Mouse (Mus musculus) 3T3-L1 (cell line): ENCODE data around the gene Hist3h2ba.
A peak's percentile ranks its signal among the peaks of the same experiment; 100 is the strongest.
"Not testable (repeated sequence)": the region's sequence is repeated elsewhere in the genome, so short reads cannot be mapped to it uniquely, and the experiment has no call there.

Experiments used
- DNase-seq: peaks from one replicate; pipeline ENCODE4 v3.0.0-alpha.2; 2015; ENCODE audit warnings: low read depth, low spot score

The Hist3h2ba gene

GRCm38 (mm10) chr11:58938322-58939087, 10.2 kb upstream of the Hist3h2ba start, which contains the start of gene Rnf187:
TSS of gene Rnf187 (minus strand) at chr11:58938916.
- peak; percentile 90 for DNase-seq

DNA sequence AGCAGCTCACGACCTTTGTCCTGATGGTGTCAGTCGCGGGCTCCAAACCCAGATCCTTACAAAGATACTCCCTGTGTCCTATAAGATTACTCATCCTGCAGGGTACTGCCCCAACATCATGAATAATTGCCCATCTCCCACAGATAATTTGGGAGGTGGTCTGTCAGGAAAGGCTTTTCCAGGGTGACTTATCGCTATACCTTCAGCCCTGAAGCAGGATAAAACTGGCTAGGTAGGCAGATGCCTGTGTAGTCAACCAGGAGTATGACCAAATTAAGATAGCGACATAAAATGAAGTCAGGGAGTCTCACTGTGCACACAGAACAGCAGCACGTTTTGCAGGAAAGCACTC, 9.7 kb upstream of the Hist3h2ba start:
- DNase-seq, result no peak

DNA sequence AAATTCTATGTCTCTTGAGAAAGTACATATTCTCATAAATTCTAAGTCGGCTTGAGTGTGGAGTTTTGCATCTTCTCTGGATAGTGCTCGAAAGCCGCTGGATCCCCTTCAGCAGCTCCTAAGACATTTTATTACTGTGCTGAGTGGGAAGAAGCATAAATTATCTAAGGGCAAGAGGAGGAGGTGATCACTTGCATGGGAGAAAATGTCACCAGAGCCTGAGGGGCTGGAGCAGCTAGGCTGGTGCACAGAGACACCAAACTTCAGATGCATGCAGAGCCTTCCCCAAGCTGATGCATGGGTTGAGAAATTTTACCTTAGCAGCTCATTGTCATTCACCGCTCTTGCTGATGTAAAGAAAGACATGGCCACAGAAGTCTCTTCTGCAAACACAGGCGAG, 4.6 kb upstream of the Hist3h2ba start:
- no peak for DNase-seq

DNA sequence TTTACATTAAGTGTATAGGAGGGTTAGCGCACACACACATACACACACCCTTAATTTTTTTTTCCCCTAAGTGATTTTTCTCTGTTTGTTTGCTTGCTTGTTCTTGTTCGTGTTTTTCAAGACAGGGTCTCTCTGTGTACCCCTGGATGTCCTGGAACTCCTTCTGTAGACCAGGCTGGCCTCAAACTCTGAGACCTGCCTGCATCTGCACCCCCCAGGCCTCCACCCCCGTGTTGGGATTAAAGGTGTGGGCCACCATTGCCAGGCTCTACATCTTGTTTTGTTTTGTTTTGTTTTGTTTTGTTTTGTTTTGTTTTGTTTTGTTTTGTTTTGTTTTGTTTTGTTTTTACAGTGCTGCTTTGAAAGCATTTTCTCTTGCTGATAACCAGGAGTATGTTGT, 1.4 kb upstream of the Hist3h2ba start:
- DNase-seq, result no peak

GRCm38 (mm10) chr11:58947798-58948528, 757 bp upstream of the Hist3h2ba start:
- DNase-seq, result no peak

DNA sequence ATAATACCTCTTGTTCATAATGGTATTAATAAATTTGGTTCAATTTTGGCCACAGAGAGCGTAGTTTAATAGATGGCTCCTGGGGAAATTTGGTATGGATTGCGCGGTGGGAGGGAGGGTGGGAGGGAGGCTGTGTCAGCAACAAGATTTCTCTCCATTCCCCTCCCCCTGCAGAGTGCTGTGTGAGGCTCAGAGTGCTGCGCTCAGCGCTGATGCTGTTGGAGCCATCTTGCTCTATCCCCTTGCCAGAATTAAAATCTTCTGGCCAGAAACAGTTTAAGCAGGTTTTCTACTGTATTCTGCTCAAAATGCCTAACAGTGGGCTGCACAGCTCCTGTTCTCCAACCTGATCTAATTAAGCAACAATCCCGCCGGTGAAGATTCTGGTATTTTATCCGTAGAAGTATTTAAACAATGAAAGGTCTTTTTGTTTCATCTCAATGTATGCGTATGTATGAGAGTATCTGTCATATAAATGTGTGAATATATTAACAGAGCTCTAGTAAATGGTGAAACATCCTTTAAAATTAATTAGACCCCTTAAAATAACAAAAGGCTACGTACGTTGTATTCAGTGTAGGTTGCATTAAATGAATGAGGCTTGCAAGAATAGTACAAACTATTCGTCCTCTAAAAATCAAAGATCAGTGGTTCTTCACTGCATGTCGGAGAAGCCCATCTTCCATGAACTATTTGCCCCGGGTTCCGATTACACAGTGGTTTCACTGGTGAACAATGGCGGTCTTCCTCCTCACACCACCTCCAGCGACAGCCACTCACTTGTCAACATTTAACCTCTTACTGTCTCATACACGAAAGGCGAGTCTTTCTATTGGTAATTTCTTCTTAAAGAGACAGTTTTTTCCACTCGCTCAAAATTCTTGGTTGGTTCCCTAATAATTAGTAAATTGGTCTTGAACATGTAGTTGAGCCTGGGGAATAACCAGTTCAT, 1.0 kb downstream of the Hist3h2ba start:
- DNase-seq, result no peak

- DNase-seq, result no peak
Observed at GRCm38 (mm10) chr11:58951210-58951609, 2.5 kb downstream of the Hist3h2ba start.

GRCm38 (mm10) chr11:58953351-58954169, 4.8 kb downstream of the Hist3h2ba start:
- no peak for DNase-seq

- DNase-seq, result not testable (repeated sequence)
Observed at GRCm38 (mm10) chr11:58954170-58954419, 5.4 kb downstream of the Hist3h2ba start.

GRCm38 (mm10) chr11:58954420-58955142, 5.9 kb downstream of the Hist3h2ba start, which contains the start of the genes Hist3h2a and Trim17:
TSS of gene Hist3h2a (plus strand) at chr11:58954685.
TSS of gene Trim17 (plus strand) at chr11:58954685.
- DNase-seq, result peak; percentile 91

DNA sequence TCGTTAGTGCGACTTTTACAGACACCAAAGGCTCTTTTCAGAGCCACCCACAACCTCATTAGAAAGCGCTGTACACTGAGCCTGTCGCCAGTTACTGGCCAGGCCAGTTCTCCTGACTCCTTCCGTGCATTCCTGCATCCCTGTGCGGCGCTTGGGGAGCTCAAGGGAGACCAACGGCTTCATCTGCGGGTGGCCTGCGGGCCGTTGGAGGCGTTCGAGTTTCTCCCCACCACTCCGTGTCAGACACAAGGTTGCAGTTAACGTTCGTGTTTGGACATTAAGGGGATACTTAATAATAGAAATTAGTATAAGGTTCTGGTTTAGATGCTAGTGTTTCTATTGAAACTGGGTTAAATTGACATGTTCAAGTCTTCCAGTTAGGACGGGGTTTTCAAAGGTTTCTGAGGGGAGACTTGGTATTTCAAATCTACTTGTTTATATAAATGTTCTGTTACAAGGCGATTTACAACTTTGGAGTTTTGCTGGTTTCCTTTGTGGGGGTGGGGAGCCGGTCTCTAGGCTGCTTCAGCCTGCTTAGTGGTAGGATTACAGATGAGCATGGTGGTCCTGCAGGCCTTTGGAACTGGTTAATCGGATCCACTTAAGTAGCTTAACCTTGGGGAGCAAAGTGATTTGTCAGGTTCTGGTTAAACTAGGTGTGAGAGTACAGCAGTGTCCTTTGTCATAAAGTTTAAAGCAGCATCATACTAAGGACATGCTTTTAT, 6.6 kb downstream of the Hist3h2ba start:
- DNase-seq, result peak; percentile 55

- DNase-seq, result peak; percentile 12
Observed at GRCm38 (mm10) chr11:58955868-58956257, 7.1 kb downstream of the Hist3h2ba start.

DNA sequence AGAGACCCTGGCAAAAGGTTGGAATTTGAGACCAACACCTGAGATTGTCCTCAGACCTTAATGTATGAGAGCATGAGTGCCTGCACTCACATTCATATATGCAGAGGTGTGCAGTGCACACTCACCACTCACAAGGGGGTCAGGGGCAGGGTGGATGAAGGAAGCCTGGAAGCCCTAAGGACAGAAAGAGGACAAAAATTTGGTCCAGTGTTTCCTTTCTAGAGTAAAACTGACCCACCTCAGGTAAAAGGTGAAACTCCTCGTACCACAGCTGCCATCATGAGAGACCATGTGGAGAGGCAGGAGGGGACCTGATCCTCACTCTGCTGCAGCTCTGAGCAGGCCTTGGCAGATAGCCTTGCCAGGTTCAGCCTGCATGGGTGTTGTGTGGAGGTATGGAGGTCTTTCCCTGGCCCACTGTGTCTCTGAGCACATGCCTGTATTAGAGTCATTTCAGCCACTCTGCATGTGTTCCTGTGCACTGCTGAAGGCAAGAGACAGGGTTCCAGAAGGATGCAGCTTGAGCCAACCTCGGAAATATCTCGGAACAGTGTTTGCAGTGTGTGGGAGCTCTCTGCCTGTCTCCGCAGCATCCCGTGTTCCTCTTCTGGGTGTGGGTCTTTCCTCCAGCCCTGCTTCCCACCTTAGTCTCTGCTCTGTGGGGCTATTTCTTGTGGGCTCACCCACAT, 8.7 kb downstream of the Hist3h2ba start:
- DNase-seq, result no peak

DNA sequence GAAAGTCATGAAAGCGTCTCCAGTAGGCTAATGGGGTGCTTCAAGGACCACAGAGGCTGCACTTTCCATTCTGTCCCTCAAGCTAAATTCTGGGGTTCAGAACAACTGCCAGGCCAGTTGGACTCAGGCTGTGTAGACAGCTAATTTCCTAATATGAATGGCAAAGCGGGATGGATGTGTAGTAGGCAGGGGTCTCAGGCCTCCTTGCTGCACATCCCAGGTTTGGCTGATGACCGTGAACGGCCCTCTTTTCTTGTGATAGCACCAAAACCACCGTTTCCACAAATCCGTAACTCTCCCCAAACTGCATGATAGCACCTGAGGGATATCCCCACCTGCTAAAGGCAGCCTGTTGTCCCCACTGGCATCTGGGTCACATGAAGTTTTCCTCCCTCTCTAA, 9.8 kb downstream of the Hist3h2ba start:
- DNase-seq, result no peak

- DNase-seq, result peak; percentile 25
Observed at GRCm38 (mm10) chr11:58959186-58959825, 10.6 kb downstream of the Hist3h2ba start.

- peak; percentile 93 for DNase-seq
Observed at GRCm38 (mm10) chr11:58959921-58960465, 11.3 kb downstream of the Hist3h2ba start.

DNA sequence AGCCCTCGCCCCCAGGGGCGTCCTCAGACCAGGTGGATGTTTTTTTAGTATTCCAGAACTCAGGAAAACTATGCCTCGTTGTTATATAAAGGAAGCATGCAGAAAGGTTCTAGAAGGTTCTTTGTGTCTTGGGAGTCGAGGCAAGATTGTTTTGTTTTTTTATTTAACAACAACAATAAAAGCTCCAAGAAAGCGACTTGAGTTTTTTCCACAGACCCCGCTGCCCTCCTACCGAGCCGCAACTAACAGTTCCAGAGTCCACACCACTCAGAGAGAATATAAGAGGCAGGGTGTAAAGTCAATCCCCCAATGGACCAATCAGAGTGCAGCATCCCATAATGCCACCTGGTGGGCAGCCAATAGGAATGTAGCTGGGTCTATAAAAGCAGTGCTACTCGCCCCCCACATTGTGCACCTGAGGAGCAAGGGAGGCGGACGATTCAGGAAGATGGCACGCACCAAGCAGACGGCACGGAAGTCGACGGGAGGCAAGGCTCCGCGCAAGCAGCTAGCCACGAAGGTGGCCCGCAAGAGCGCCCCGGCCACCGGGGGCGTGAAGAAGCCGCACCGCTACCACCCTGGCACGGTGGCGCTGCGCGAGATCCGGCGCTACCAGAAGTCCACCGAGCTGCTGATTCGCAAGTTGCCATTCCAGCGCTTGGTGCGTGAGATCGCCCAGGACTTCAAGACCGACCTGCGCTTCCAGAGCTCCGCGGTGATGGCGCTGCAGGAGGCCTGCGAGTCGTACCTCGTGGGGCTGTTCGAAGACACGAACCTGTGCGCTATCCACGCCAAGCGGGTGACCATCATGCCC, 12.9 kb downstream of the Hist3h2ba start:
- no peak for DNase-seq

DNA sequence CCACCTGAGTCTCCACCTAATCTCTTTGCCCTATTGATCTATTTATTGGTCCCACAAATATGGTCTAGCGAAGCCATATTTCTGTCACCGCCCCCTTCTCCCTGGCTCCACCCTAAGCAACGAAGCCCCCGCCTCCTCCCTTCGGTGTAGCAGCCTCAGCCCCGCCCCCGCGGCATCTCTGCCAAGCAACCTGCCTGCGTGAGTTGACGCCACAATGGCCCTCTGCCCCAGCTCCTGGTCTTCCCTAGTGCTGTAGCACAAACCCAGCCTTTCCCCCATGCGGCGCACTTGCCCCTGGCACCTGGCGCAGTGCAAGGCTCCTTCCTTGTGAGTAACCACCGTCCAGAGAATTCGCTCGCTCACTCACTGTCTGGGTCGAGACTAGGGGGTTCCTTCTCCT, 14.8 kb downstream of the Hist3h2ba start:
- no peak for DNase-seq
